In the genomic region with DNA sequence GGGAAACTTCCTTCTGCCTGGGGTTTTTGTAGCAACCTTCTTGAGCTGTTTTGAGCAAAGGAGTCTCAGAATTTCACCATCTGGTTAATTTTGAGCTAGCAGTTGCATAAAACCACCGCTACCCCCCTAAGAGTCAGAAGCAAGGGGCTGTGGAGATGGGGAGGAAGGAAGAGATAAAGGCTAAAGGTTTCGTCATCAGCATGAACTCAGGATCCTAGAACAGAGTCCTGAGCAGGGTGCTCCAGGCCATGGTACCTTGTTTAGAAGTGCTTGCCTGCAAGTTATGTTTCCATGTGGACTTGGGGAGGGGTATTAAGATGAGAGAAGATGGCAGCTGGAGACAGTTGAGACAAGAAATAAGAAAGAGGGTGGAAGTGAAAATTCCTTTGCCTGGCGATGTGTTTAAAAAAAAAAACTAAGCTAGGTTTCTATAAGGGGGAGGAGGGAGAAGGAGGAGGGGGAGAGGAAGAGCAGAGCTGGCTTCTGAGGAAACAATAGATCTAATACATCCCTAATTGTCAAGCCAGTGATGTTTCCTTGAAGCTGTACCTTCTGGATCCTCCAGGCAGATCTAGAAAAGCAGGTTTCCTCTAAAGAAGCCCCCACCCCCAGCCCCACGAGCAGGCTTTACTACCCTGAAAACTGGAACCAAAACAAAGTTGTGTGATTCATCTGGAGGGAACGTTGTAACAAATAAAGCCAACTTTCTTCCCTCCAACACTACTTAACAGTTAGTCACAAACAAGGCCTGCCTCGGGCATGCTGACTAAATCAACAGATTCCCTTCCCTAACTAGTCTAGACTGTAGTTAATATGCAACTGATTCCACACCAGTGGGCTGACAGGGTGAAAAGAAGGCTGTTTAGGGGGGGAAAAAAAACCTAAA, we compare ENCODE assay signal across 9 mouse cellular contexts. TPM values are rescaled to one million over a fixed set of nuclear protein-coding genes. Genes with fewer than 3 reads are reported as not detected.
A peak's percentile ranks its signal among the peaks of the same experiment; 100 is the strongest.
DNase-seq lines count a peak whose midpoint lies in the region; ATAC-seq lines count a peak whose summit lies in the region.
"Had no signal": no experiment of that assay in that cellular context is flagged by ENCODE, and none has a peak within 500 bp of the region (broad histone marks: within the 10 kb centered on the region; RNA-seq: fewer than 3 reads in every experiment).

No protein-coding gene starts in this region.

- peak; percentile 21 for DNase-seq in embryo, embryonic 10.5 days (ENCODE audit: low spot score)
- DNase-seq in embryo, embryonic 9.5 days (ENCODE audit: extremely low spot score), result no peak
- DNase-seq in NIH3T3 (ENCODE audit: low read depth), result peak; percentile 88
- peak; percentile 62 for DNase-seq in heart, adult 8-10 months (ENCODE audit: low spot score)
- DNase-seq in kidney, adult 8-10 months, result peak; percentile 28 to 37
- peak; percentile 37 for DNase-seq in lung, postnatal 36 days

- ATAC-seq in activated CD4-positive, CD25-positive, alpha-beta regulatory T cell, adult 4 months, result no peak
- ATAC-seq in megakaryocyte-erythroid progenitor cell, adult 5-6 weeks (replicated peaks; ENCODE audit: low FRiP score, low TSS enrichment, poor library complexity, severe bottlenecking), result no peak

RNA-seq across cellular contexts. Expression of gene Klf7, which starts 3.6 kb away (rescaled TPM):
- 10 to 100 TPM; 12.4 to 17.4 (median 16.4) TPM for total RNA-seq in heart, adult 8-10 months (2022)
- polyA plus RNA-seq in activated CD4-positive, CD25-positive, alpha-beta regulatory T cell, adult 4 months (2017; shearing (Covaris generic)), result 10 to 100 TPM; 18.6 to 19.1 TPM
- 3.7 and 5.1 TPM in 2 replicates for total RNA-seq in megakaryocyte-erythroid progenitor cell, adult 5-6 weeks (2014; fragmentation: Nextera tagmentation)
- total RNA-seq in megakaryocyte-erythroid progenitor cell, adult 5-6 weeks (2017), result 3.0 and 3.7 TPM in 2 replicates
- polyA plus RNA-seq: G1E had no signal
